Comparison of ENCODE assay signal across 12 mouse cellular contexts in the genomic region with DNA sequence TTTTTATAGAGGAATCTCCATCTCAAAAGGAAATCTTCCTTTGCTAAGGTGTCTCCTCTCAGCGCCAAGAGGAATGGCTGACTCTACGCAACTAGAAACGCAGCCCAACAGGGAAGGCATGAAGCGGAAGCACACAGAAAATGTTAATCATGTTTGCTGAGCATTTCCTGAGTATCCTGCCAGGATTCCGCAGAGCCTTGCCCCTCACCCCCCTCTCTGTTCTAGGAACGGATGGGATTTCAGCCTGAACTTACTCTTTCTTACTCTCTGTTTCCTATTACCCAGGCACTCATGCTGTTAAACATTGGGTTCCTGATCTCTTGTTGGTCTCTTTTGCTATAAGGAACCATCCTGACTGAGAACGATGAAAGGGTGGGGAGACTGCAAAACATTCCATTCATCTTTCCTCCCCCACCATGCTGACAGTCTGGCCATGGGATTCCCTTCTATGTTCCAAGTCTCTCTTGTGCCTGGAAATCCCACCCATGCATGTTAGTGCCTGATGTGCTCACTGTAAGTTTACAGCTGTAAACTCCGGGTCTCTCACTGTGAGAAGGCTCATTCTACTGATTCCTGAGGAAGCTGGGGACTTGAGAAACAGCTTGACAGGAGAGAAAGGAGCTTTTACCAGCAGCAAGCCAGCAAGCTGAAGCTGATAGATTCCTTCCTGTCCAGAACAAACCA.
A peak's percentile ranks its signal among the peaks of the same experiment; 100 is the strongest.
DNase-seq lines count a peak whose midpoint lies in the region; ATAC-seq lines count a peak whose summit lies in the region.
"Had no signal": no experiment of that assay in that cellular context is flagged by ENCODE, and none has a peak within 500 bp of the region (broad histone marks: within the 10 kb centered on the region; RNA-seq: fewer than 3 reads in every experiment).

No protein-coding gene starts in this region.

- H3K27me3 ChIP-seq in heart, embryonic 13.5 days (replicated peaks) = no peaks in the 10 kb centered on the region
- no peaks in the 10 kb centered on the region for H3K27me3 ChIP-seq in embryonic facial prominence, embryonic 15.5 days
- no peaks in the 10 kb centered on the region for H3K27me3 ChIP-seq in hindbrain, embryonic 14.5 days (ENCODE audit: control insufficient read depth, insufficient read depth, low read length)

- peaks cover 15% of the 10 kb centered on the region for H3K4me1 ChIP-seq in heart, embryonic 13.5 days
- peaks cover 14% of the 10 kb centered on the region for H3K4me1 ChIP-seq in embryonic facial prominence, embryonic 15.5 days
- H3K4me1 ChIP-seq in hindbrain, embryonic 14.5 days (replicated peaks; ENCODE audit: control insufficient read depth, insufficient read depth, low read length) = 0 out of 2 replicates have a peak, but pooled peaks cover 4% of the 10 kb centered on the region
- H3K4me1 ChIP-seq: liver, embryonic 13.5 days had no signal

- H3K27ac ChIP-seq in heart, embryonic 13.5 days (replicated peaks) = peak overlapping the region; percentile 57
- peak overlapping the region; percentile 45 for H3K27ac ChIP-seq in embryonic facial prominence, embryonic 15.5 days (replicated peaks)
- no peak overlapping the region for H3K27ac ChIP-seq in hindbrain, embryonic 14.5 days
- H3K27ac ChIP-seq: layer of hippocampus, adult 2 months; liver, embryonic 13.5 days had no signal

- H3K4me3 ChIP-seq in heart, embryonic 13.5 days = no peak overlapping the region
- H3K4me3 ChIP-seq in embryonic facial prominence, embryonic 15.5 days (replicated peaks) = no peak overlapping the region
- H3K4me3 ChIP-seq in hindbrain, embryonic 14.5 days (replicated peaks; ENCODE audit: low read length) = no peak overlapping the region
- H3K4me3 ChIP-seq: layer of hippocampus, adult 2 months; liver, embryonic 13.5 days had no signal

- DNase-seq in heart, adult 18-20 months = no peak
- DNase-seq in Muller cell, postnatal 12 days (ENCODE audit: inconsistent ontology term) = peak; percentile 43
- peak; percentile 69 for DNase-seq in kidney, postnatal 14 days
- no peak for DNase-seq in layer of hippocampus, adult 9-11 months
- no peak for DNase-seq in layer of hippocampus, postnatal 36 days
- DNase-seq in hindbrain, embryonic 14.5 days (ENCODE audit: low spot score) = no peak
- DNase-seq: gastrocnemius, postnatal 14 days; liver, embryonic 13.5 days; thymus, adult 2 months had no signal

- no peak overlapping the region for H3K9ac ChIP-seq in heart, embryonic 13.5 days
- H3K9ac ChIP-seq in embryonic facial prominence, embryonic 15.5 days = no peak overlapping the region
- H3K9ac ChIP-seq in hindbrain, embryonic 14.5 days = no peak overlapping the region
- H3K9ac ChIP-seq: liver, embryonic 13.5 days had no signal

- no peaks in the 10 kb centered on the region for H3K36me3 ChIP-seq in heart, embryonic 13.5 days
- H3K36me3 ChIP-seq in embryonic facial prominence, embryonic 15.5 days = no peaks in the 10 kb centered on the region
- H3K36me3 ChIP-seq in hindbrain, embryonic 14.5 days (replicated peaks; ENCODE audit: control insufficient read depth, insufficient read depth) = no peaks in the 10 kb centered on the region
- H3K36me3 ChIP-seq: liver, embryonic 13.5 days had no signal

- H3K4me2 ChIP-seq in heart, embryonic 13.5 days = peak overlapping the region; percentile 31
- H3K4me2 ChIP-seq in embryonic facial prominence, embryonic 15.5 days (replicated peaks) = peak overlapping the region; percentile 25
- no peak overlapping the region for H3K4me2 ChIP-seq in hindbrain, embryonic 14.5 days (replicated peaks)
- H3K4me2 ChIP-seq: liver, embryonic 13.5 days had no signal

- 43% methylated on average over 8 of the region's 8 CpGs for WGBS in heart, embryonic 13.5 days
- WGBS in embryonic facial prominence, embryonic 15.5 days = 19% methylated on average over 8 of the region's 8 CpGs
- 54% methylated on average over 8 of the region's 8 CpGs for WGBS in hindbrain, embryonic 14.5 days

- H3K9me3 ChIP-seq in heart, embryonic 13.5 days = no peaks in the 10 kb centered on the region; the same call in 1 of the 2 replicates
- H3K9me3 ChIP-seq in embryonic facial prominence, embryonic 15.5 days (replicated peaks) = no peaks in the 10 kb centered on the region
- H3K9me3 ChIP-seq in hindbrain, embryonic 14.5 days (ENCODE audit: control insufficient read depth, low read length) = no peaks in the 10 kb centered on the region
- H3K9me3 ChIP-seq: liver, embryonic 13.5 days had no signal

- ATAC-seq in heart, embryonic 13.5 days (ENCODE audit: extremely low read depth, insufficient number of reproducible peaks, low FRiP score, low TSS enrichment) = no peak
- ATAC-seq in embryonic facial prominence, embryonic 15.5 days (ENCODE audit: insufficient number of reproducible peaks, low FRiP score, low TSS enrichment, low read depth) = 0 out of 2 replicates have a peak, but pooled peaks have one; percentile 54
- ATAC-seq in hindbrain, embryonic 14.5 days (ENCODE audit: low FRiP score) = no peak

Comparison
In these comparisons a context has a peak if more than half of its experiments do, and no peak if none do; other contexts are left out.
1. DNase-seq: peak in Muller cell, postnatal 12 days (single experiment) and kidney, postnatal 14 days (single experiment); none in heart, adult 18-20 months (0 of 2), layer of hippocampus, adult 9-11 months (single experiment), layer of hippocampus, postnatal 36 days (0 of 2) and hindbrain, embryonic 14.5 days (single experiment).